ENCODE assay signal across 13 mouse cellular contexts in the genomic region with DNA sequence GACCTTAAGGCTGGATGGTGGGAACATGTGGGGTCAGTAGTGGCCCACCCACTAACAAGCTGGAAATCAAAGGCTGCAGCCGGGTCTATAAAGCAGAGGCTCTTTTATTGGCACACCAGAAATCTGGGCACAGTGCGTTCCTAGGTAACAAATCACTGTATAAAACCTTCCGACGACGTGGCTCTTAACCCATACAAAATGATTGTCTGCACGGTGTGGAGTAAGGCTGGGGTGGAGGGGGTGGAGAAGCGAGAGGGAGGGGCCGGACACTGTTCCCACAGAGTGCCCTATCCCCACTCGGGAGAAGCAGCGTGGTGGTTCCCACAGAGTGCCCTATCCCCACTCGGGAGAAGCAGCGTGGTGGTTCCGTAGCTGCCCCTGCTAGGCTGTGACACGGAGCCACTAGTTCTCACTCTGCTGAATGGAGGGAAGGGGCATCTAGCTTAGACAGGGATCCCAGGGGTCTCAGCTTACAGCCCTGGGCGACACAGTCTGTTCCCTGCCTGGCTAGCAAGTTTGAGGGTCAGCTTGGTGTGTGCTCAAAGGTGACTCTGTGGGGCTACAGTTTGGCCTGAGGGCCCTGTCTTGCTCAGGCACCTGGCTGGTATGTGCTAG. TPM values are rescaled to one million over a fixed set of nuclear protein-coding genes. Genes with fewer than 3 reads are reported as not detected.
DNase-seq lines count a peak whose midpoint lies in the region; ATAC-seq and TF ChIP-seq lines count a peak whose summit lies in the region.
"Had no signal": no experiment of that assay in that cellular context is flagged by ENCODE, and none has a peak within 500 bp of the region (broad histone marks: within the 10 kb centered on the region; RNA-seq: fewer than 3 reads in every experiment).

No protein-coding gene starts in this region.

- H3K4me2 ChIP-seq in lung, postnatal 0 days (replicated peaks; ENCODE audit: low read depth, low read length): no peak overlapping the region
- no peak overlapping the region for H3K4me2 ChIP-seq in limb, embryonic 14.5 days (replicated peaks; ENCODE audit: low read depth, low read length, severe bottlenecking)
- no peak overlapping the region for H3K4me2 ChIP-seq in stomach, postnatal 0 days (replicated peaks; ENCODE audit: low read depth)
- H3K4me2 ChIP-seq: heart, embryonic 12.5 days; liver, embryonic 13.5 days had no signal

- WGBS in lung, postnatal 0 days: 73% methylated on average over 15 of the region's 15 CpGs
- 22% methylated on average over 15 of the region's 15 CpGs for WGBS in limb, embryonic 14.5 days
- 72% methylated on average over 15 of the region's 15 CpGs for WGBS in stomach, postnatal 0 days

- no peak overlapping the region for H3K9ac ChIP-seq in lung, postnatal 0 days (replicated peaks; ENCODE audit: low read depth)
- H3K9ac ChIP-seq in limb, embryonic 14.5 days (ENCODE audit: low read depth, low read length, severe bottlenecking): peak overlapping the region; percentile 28; the same call in 1 of the 2 replicates
- no peak overlapping the region for H3K9ac ChIP-seq in stomach, postnatal 0 days (ENCODE audit: low read length)
- H3K9ac ChIP-seq: heart, embryonic 12.5 days; liver, embryonic 13.5 days had no signal

- no peak for TF ChIP-seq EP300 in lung, postnatal 0 days (IDR thresholded peaks at IDR 0.05)
- no peak for TF ChIP-seq EP300 in stomach, postnatal 0 days (optimal IDR thresholded peaks at IDR 0.05)

- TF ChIP-seq CTCF in lung, postnatal 0 days (IDR thresholded peaks at IDR 0.05): no peak
- TF ChIP-seq CTCF in stomach, postnatal 0 days (IDR thresholded peaks at IDR 0.05; ENCODE audit: low read depth): no peak

- H3K9me3 ChIP-seq in lung, postnatal 0 days (ENCODE audit: low read length): no peaks in the 10 kb centered on the region
- H3K9me3 ChIP-seq in limb, embryonic 14.5 days (ENCODE audit: control insufficient read depth, low read length): no peaks in the 10 kb centered on the region
- H3K9me3 ChIP-seq in stomach, postnatal 0 days (ENCODE audit: control insufficient read depth, low read length): no peaks in the 10 kb centered on the region
- H3K9me3 ChIP-seq: heart, embryonic 12.5 days; liver, embryonic 13.5 days had no signal

- DNase-seq in embryo, embryonic 10 days (ENCODE audit: low spot score): peak; percentile 52
- DNase-seq in embryo, embryonic 10.5 days (ENCODE audit: low spot score): no peak
- no peak for DNase-seq in lung, postnatal 0 days (ENCODE audit: low spot score)
- DNase-seq in lung, postnatal 36 days: no peak
- DNase-seq in limb, embryonic 14.5 days (ENCODE audit: low spot score): peak; percentile 50
- no peak for DNase-seq in stomach, postnatal 0 days (ENCODE audit: low spot score)
- DNase-seq in urinary bladder, adult 18-20 months (ENCODE audit: low spot score in 2 of 2): no peak
- DNase-seq in gastrocnemius, postnatal 25 days: no peak
- DNase-seq: kidney, postnatal 36 days; liver, embryonic 13.5 days had no signal

- H3K27me3 ChIP-seq in lung, postnatal 0 days (replicated peaks; ENCODE audit: insufficient read depth, low read length): no peaks in the 10 kb centered on the region
- no peaks in the 10 kb centered on the region for H3K27me3 ChIP-seq in limb, embryonic 14.5 days (ENCODE audit: control insufficient read depth, insufficient read depth, low read length)
- H3K27me3 ChIP-seq in stomach, postnatal 0 days (ENCODE audit: control insufficient read depth, insufficient read depth, low read length): no peaks in the 10 kb centered on the region
- H3K27me3 ChIP-seq: heart, embryonic 12.5 days; liver, embryonic 13.5 days had no signal

- H3K36me3 ChIP-seq in lung, postnatal 0 days (ENCODE audit: insufficient read depth, low read length): no peaks in the 10 kb centered on the region
- peaks cover 22% of the 10 kb centered on the region for H3K36me3 ChIP-seq in limb, embryonic 14.5 days (ENCODE audit: control insufficient read depth, insufficient read depth, low read length)
- H3K36me3 ChIP-seq in stomach, postnatal 0 days (ENCODE audit: control insufficient read depth, insufficient read depth, low read length): peaks cover 5% of the 10 kb centered on the region

- ATAC-seq in lung, postnatal 0 days: peak; percentile 30; the same call in 1 of the 2 replicates
- peak; percentile 47 for ATAC-seq in limb, embryonic 14.5 days (ENCODE audit: low FRiP score, low read depth)
- ATAC-seq in stomach, postnatal 0 days (ENCODE audit: low FRiP score, low TSS enrichment): no peak

- peak overlapping the region; percentile 66 for H3K27ac ChIP-seq in lung, postnatal 0 days (ENCODE audit: low read length)
- peak overlapping the region; percentile 71 for H3K27ac ChIP-seq in limb, embryonic 14.5 days (replicated peaks; ENCODE audit: low read depth, low read length)
- H3K27ac ChIP-seq in stomach, postnatal 0 days (replicated peaks): peak overlapping the region; percentile 56; the same call in 1 of the 2 replicates
- H3K27ac ChIP-seq: liver, embryonic 13.5 days had no signal

- H3K4me3 ChIP-seq in lung, postnatal 0 days (ENCODE audit: low read depth, low read length): no peak overlapping the region
- no peak overlapping the region for H3K4me3 ChIP-seq in limb, embryonic 14.5 days (replicated peaks; ENCODE audit: low read length)
- no peak overlapping the region for H3K4me3 ChIP-seq in stomach, postnatal 0 days (ENCODE audit: low read depth, low read length)
- H3K4me3 ChIP-seq: heart, embryonic 12.5 days; liver, embryonic 13.5 days had no signal

- TF ChIP-seq POLR2A in limb, embryonic 14.5 days (IDR thresholded peaks at IDR 0.05; ENCODE audit: borderline replicate concordance, extremely low read depth, insufficient read depth, insufficient read length): no peak

- H3K4me1 ChIP-seq in lung, postnatal 0 days (ENCODE audit: insufficient read depth, low read depth, low read length): peaks cover 11% of the 10 kb centered on the region; the same call in 1 of the 2 replicates
- H3K4me1 ChIP-seq in limb, embryonic 14.5 days (ENCODE audit: control insufficient read depth, insufficient read depth, low read length): peaks cover 28% of the 10 kb centered on the region
- H3K4me1 ChIP-seq in stomach, postnatal 0 days (replicated peaks; ENCODE audit: control insufficient read depth, insufficient read depth): no peaks in the 10 kb centered on the region
- H3K4me1 ChIP-seq: liver, embryonic 13.5 days had no signal

RNA-seq across cellular contexts. Expression of a gene that starts 23.2 kb away (rescaled TPM):
- 12.1 and 14.7 TPM in 2 replicates for polyA plus RNA-seq in lung, postnatal 0 days (2015; fragmentation: Nextera tagmentation; extraction: Ambion mirVana)
- polyA plus RNA-seq in limb, embryonic 14.5 days (2012; rRNA removed): 13.2 and 15.4 TPM in 2 replicates
- 3.7 and 5.6 TPM in 2 replicates for polyA plus RNA-seq in limb, embryonic 14.5 days (2014; fragmentation: Nextera tagmentation; extraction: Ambion mirVana)
- 4.9 and 5.2 TPM in 2 replicates for polyA plus RNA-seq in stomach, postnatal 0 days (2015; fragmentation: Nextera tagmentation; extraction: Ambion mirVana)
- 10 to 100 TPM in 1 of 2 experiments, 1 to 10 TPM in 1; 9.4 to 11.7 TPM for total RNA-seq in gastrocnemius, postnatal 25 days (2021)

RNA-seq across cellular contexts. Expression of a gene that starts 30.8 kb away (rescaled TPM):
- polyA plus RNA-seq in lung, postnatal 0 days (2015; fragmentation: Nextera tagmentation; extraction: Ambion mirVana): 63.1 and 69.2 TPM in 2 replicates
- 33.9 and 44.6 TPM in 2 replicates for polyA plus RNA-seq in limb, embryonic 14.5 days (2012; rRNA removed)
- 51.6 and 54.0 TPM in 2 replicates for polyA plus RNA-seq in limb, embryonic 14.5 days (2014; fragmentation: Nextera tagmentation; extraction: Ambion mirVana)
- 42.6 and 45.9 TPM in 2 replicates for polyA plus RNA-seq in stomach, postnatal 0 days (2015; fragmentation: Nextera tagmentation; extraction: Ambion mirVana)
- total RNA-seq in gastrocnemius, postnatal 25 days (2021): 10 to 100 TPM; 29.1 to 32.6 TPM

RNA-seq across cellular contexts. Expression of a gene that starts 54.3 kb away (rescaled TPM):
- polyA plus RNA-seq in lung, postnatal 0 days (2015; fragmentation: Nextera tagmentation; extraction: Ambion mirVana): 17.5 and 19.7 TPM in 2 replicates
- 47.1 and 64.9 TPM in 2 replicates for polyA plus RNA-seq in limb, embryonic 14.5 days (2012; rRNA removed)
- 24.3 and 25.2 TPM in 2 replicates for polyA plus RNA-seq in limb, embryonic 14.5 days (2014; fragmentation: Nextera tagmentation; extraction: Ambion mirVana)
- polyA plus RNA-seq in stomach, postnatal 0 days (2015; fragmentation: Nextera tagmentation; extraction: Ambion mirVana): 12.7 and 13.9 TPM in 2 replicates
- 10 to 100 TPM; 44.3 to 48.3 TPM for total RNA-seq in gastrocnemius, postnatal 25 days (2021)

RNA-seq across cellular contexts. Expression of a gene that starts 54.6 kb away (rescaled TPM):
- 1.7 and 2.0 TPM in 2 replicates for polyA plus RNA-seq in lung, postnatal 0 days (2015; fragmentation: Nextera tagmentation; extraction: Ambion mirVana)
- polyA plus RNA-seq in limb, embryonic 14.5 days (2012; rRNA removed): 0.90 and 1.4 TPM in 2 replicates
- polyA plus RNA-seq in limb, embryonic 14.5 days (2014; fragmentation: Nextera tagmentation; extraction: Ambion mirVana): 0.12 and 0.43 TPM in 2 replicates
- polyA plus RNA-seq in stomach, postnatal 0 days (2015; fragmentation: Nextera tagmentation; extraction: Ambion mirVana): 0.25 and 0.36 TPM in 2 replicates
- total RNA-seq in gastrocnemius, postnatal 25 days (2021): under 1 TPM in 1 of 2 experiments, not detected in 1; 0.18 TPM

RNA-seq across cellular contexts. Expression of a gene that starts 57.9 kb away (rescaled TPM):
- not detected in 2 replicates for polyA plus RNA-seq in lung, postnatal 0 days (2015; fragmentation: Nextera tagmentation; extraction: Ambion mirVana)
- polyA plus RNA-seq in limb, embryonic 14.5 days (2012; rRNA removed): 0.10 and 0.36 TPM in 2 replicates
- polyA plus RNA-seq in limb, embryonic 14.5 days (2014; fragmentation: Nextera tagmentation; extraction: Ambion mirVana): not detected in 2 replicates
- polyA plus RNA-seq in stomach, postnatal 0 days (2015; fragmentation: Nextera tagmentation; extraction: Ambion mirVana): not detected in 2 replicates
- not detected for total RNA-seq in gastrocnemius, postnatal 25 days (2021)
- total RNA-seq: MEL had no signal
- polyA plus RNA-seq: heart, embryonic 12.5 days; liver, embryonic 13.5 days; spleen, adult 2 months had no signal

Comparison
In these comparisons a context has a peak if more than half of its experiments do, and no peak if none do; other contexts are left out.
1. DNase-seq: peak in embryo, embryonic 10 days (single experiment) and limb, embryonic 14.5 days (single experiment); none in embryo, embryonic 10.5 days (single experiment), lung, postnatal 0 days (single experiment), lung, postnatal 36 days (single experiment), stomach, postnatal 0 days (single experiment), urinary bladder, adult 18-20 months (0 of 2) and gastrocnemius, postnatal 25 days (single experiment).
2. Peak in every context shown above with its lines, with median percentiles within 50 percentile points of each other: H3K27ac ChIP-seq.